Mouse (Mus musculus): Measurements from ENCODE around the gene Gm7876.
"Not testable (repeated sequence)": the region's sequence is repeated elsewhere in the genome, so short reads cannot be mapped to it uniquely, and the experiment has no call there.

Gene Gm7876

GRCm38 (mm10) chr14:4708938-4709337 is at the start of gene Gm7876:
Gene Gm7876 (plus strand): TSS chr14:4709238.
- not testable (repeated sequence) for DNase-seq (ENCODE audit: low spot score)

- DNase-seq (ENCODE audit: low spot score), result not testable (repeated sequence)
Measured at GRCm38 (mm10) chr14:4663892-4664291, 45.1 kb upstream of the Gm7876 start, which contains the start of gene Gm3239. Gene Gm3239 (plus strand): TSS chr14:4664192.

- not testable (repeated sequence) for DNase-seq (ENCODE audit: low spot score)
Measured at GRCm38 (mm10) chr14:4726038-4726880, 17.2 kb downstream of the Gm7876 start, which contains the start of gene Gm3252. Gene Gm3252 (plus strand): TSS chr14:4726775.
